Mouse (Mus musculus): ENCODE data around the gene Cxcr5. TPM values are rescaled to one million over a fixed set of nuclear protein-coding genes. Genes with fewer than 3 reads are reported as not detected.
A peak's percentile ranks its signal among the peaks of the same experiment; 100 is the strongest.

Gene Cxcr5
- polyA plus RNA-seq (2015; fragmentation: Nextera tagmentation; extraction: Ambion mirVana): 0.09 TPM in 1 of 2 replicates, not detected in the other

DNA sequence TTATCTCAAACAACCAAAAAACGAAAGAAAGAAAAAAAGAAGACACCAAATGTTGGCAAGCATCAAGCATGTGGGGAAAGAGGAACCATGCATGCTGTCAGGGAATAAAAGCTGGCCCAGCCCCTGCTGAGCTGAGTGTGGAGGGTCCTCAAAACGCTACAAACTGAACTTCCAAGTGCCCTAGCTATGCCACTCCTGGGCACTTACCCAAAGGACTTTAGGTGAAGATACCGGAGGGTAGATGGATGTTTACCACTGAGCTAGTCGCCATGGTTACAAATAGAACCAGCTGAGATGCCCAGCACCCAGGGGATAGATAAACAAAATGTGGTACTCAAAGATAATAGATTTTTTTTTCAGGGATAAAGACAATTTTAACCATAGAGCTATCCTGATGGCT, at the start of gene Cxcr5:
Gene Cxcr5, minus strand, starts transcription at position 281 of the 400 bp plus-strand sequence.
- Histone ChIP-seq H3K9ac (no peak within 1 kb of the TSS; the same call in 1 of the 2 replicates), H3K36me3 (no peaks in the 10 kb centered on the region), H3K4me1 (replicated peaks) (peaks cover 50% of the 10 kb centered on the region), H3K4me2 (peak within 1 kb of the TSS; percentile 48), H3K4me3 (replicated peaks) (no peak within 1 kb of the TSS), H3K27me3 (no peaks in the 10 kb centered on the region), H3K27ac (peak within 1 kb of the TSS; percentile 61), H3K9me3 (replicated peaks) (no peaks in the 10 kb centered on the region)
- DNase-seq: no peak
- ATAC-seq (ENCODE audit: low read depth): peak; percentile 72
- WGBS (ENCODE audit: insufficient replicate concordance): 25% methylated on average over 4 of the region's 4 CpGs

DNA sequence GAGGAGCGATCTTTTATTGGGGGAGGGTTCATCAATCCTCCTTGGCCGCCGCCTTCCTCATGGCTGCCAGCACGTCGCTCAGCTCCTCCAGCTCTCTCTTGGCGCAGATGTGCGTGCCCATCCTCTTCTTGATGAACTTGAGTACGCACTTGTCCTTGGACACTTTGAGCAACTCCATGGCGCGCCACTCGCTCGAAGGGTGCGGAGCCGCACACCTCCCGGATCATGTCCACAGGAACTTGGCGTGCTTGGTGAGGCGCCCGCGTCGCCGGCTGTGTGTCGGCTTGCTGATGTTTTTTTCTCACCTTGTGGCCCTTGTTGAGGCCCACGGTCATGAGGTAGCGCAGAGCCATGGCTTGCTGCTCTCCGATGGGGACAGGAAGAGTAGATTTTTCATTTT, 48.7 kb upstream of the Cxcr5 start:
- no peak overlapping the region for H3K27ac ChIP-seq
- H3K4me2 ChIP-seq: no peak overlapping the region
- no peak overlapping the region for H3K9ac ChIP-seq
- no peak overlapping the region for H3K4me3 ChIP-seq (replicated peaks)
- 96% methylated on average over 25 of the region's 25 CpGs for WGBS (ENCODE audit: insufficient replicate concordance)
- peaks cover 29% of the 10 kb centered on the region for H3K4me1 ChIP-seq (replicated peaks)
- H3K9me3 ChIP-seq (replicated peaks): no peaks in the 10 kb centered on the region
- DNase-seq (no peak), ATAC-seq (ENCODE audit: low read depth) (no peak)
- no peaks in the 10 kb centered on the region for H3K27me3 ChIP-seq
- H3K36me3 ChIP-seq: peaks cover 81% of the 10 kb centered on the region

DNA sequence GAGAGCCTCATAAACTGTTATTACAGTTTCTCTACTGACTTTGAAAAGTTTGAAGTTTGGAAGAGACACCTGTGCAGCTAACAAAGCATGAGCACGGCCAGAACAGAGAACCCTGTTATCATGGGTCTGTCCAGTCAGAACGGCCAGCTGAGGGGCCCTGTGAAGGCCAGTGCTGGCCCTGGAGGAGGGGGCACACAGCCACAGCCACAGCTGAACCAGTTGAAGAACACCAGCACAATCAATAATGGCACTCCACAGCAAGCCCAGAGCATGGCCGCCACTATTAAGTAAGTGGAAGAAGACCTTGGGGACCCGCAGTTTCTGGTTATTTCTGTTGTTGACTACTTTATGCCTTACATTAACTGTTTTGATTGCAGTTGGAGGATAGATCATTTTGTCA, 45.6 kb upstream of the Cxcr5 start:
- H3K9ac ChIP-seq: peak overlapping the region; percentile 39; the same call in 1 of the 2 replicates
- no peak for ATAC-seq (ENCODE audit: low read depth)
- H3K9me3 ChIP-seq (replicated peaks): no peaks in the 10 kb centered on the region
- no peaks in the 10 kb centered on the region for H3K27me3 ChIP-seq
- H3K27ac ChIP-seq: no peak overlapping the region
- peaks cover 40% of the 10 kb centered on the region for H3K4me1 ChIP-seq (replicated peaks)
- peak overlapping the region; percentile 13; the same call in 1 of the 2 replicates for H3K4me3 ChIP-seq (replicated peaks)
- 69% methylated on average over 4 of the region's 4 CpGs for WGBS (ENCODE audit: insufficient replicate concordance)
- no peak for DNase-seq
- peak overlapping the region; percentile 32 for H3K4me2 ChIP-seq
- H3K36me3 ChIP-seq: peaks cover 51% of the 10 kb centered on the region

DNA sequence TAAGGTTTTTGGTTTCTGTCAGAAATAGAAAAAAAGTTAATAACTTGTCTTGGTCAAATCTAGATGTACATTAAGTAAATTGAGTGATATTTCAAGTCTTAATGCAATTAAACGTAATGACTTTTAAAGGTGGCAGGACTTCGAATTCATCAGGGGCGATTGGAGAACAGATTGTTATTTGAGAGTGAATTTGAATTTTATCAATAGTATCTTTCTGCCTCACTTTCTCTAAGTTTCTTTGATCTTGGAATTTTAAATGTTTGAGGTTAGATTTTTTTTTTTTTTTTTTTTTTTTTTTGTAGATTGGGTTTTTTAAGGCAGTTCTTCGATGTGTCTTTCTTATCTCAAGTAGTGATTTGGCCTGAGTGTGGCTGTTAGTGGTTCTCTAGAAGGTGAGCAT, 45.0 kb upstream of the Cxcr5 start:
- Histone ChIP-seq H3K4me3 (replicated peaks) (peak overlapping the region; percentile 99), H3K27me3 (no peaks in the 10 kb centered on the region), H3K4me2 (peak overlapping the region; percentile 32), H3K9ac (peak overlapping the region; percentile 100; the same call in 1 of the 2 replicates), H3K9me3 (replicated peaks) (no peaks in the 10 kb centered on the region), H3K36me3 (peaks cover 46% of the 10 kb centered on the region), H3K27ac (no peak overlapping the region), H3K4me1 (replicated peaks) (peaks cover 40% of the 10 kb centered on the region)
- ATAC-seq (ENCODE audit: low read depth) (no peak), DNase-seq (no peak)
- 61% methylated on average over 4 of the region's 4 CpGs for WGBS (ENCODE audit: insufficient replicate concordance)

DNA sequence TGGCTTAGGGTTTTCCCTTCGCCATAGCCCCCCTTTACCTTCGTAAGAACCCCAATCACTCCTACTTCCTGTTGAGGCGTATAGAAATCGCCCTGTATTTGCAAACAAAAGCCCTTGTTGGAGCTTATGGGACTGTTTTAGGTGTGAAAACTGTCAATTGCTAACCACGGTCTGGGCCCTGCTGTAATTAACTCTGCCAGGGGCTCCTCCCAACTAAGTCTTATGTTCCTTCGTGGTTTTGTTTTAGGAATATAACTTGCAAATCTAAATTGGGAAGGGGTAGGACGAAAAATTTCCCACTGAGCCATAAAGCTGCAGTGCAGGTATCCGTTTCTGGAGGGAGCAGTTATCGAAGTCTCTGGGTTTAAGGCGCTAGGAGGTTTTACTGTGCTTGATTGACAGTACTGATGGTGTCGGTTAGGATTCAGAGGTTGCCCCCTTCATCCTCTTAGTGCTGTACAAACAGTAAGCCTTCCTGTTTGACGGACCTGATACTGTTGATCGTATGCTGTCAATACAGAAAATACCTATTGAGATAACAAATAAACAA, 44.0 kb upstream of the Cxcr5 start:
- Histone ChIP-seq H3K36me3 (peaks cover 38% of the 10 kb centered on the region), H3K9ac (peak overlapping the region; percentile 100), H3K9me3 (replicated peaks) (no peaks in the 10 kb centered on the region), H3K4me1 (replicated peaks) (peaks cover 40% of the 10 kb centered on the region), H3K4me2 (peak overlapping the region; percentile 84), H3K27ac (peak overlapping the region; percentile 97), H3K4me3 (replicated peaks) (peak overlapping the region; percentile 99), H3K27me3 (no peaks in the 10 kb centered on the region)
- DNase-seq (peak; percentile 15), ATAC-seq (ENCODE audit: low read depth) (no peak)
- under 1% methylated on average over 13 of the region's 13 CpGs for WGBS (ENCODE audit: insufficient replicate concordance)

DNA sequence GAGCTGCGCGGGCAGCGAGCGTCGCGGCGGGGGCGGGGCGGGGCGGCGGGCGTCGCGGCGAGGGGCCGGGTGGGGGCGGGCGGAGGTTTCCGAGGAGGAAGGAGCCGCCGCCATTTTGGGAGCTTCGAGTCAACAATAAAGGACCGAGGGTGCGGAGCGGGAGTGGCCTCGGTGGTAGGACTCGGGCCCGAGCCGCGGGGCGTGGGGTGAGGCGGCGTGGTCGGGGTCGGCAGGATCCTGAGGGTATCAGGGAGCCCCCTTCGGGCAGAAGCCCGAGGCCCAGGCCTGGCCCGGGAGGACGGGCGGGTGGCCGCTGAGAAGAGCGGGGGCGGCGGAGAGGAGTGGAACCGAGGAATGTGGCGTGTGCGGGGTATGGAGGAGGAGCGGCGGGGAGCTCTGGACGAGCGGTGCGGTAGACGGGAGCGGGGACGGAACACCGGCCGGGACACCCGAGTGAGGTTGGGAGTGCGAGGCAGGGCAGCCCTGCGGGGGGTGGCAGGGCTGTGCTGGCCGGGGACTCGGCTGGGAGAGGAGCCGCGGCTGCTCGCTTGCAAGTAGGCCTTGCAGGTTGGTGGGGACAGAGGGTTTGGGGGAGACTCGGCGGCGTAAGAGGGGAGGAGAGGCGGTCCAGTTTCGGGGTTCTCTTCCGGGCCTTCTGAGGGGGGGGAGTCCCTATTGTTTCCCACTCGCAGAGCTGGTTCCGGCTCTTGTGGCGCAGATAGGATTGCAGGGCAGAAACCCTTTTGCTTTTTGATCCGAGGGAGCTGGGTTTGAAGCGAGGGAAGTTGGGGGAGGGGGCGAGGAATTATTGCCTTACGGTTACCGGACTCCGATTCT, 43.3 kb upstream of the Cxcr5 start, which contains the start of gene Ddx6:
Gene Ddx6, plus strand, starts transcription at position 114 of the 837 bp plus-strand sequence.
- H3K4me3 ChIP-seq (replicated peaks): peak within 1 kb of the TSS; percentile 99
- peak; percentile 50 for DNase-seq
- no peaks in the 10 kb centered on the region for H3K9me3 ChIP-seq (replicated peaks)
- no peaks in the 10 kb centered on the region for H3K27me3 ChIP-seq
- H3K27ac ChIP-seq: peak within 1 kb of the TSS; percentile 97
- peak within 1 kb of the TSS; percentile 100 for H3K9ac ChIP-seq
- peaks cover 37% of the 10 kb centered on the region for H3K4me1 ChIP-seq (replicated peaks)
- ATAC-seq (ENCODE audit: low read depth): peak; percentile 73
- peaks cover 31% of the 10 kb centered on the region for H3K36me3 ChIP-seq
- under 1% methylated on average over 70 of the region's 80 CpGs for WGBS (ENCODE audit: insufficient replicate concordance)
- peak within 1 kb of the TSS; percentile 84 for H3K4me2 ChIP-seq

DNA sequence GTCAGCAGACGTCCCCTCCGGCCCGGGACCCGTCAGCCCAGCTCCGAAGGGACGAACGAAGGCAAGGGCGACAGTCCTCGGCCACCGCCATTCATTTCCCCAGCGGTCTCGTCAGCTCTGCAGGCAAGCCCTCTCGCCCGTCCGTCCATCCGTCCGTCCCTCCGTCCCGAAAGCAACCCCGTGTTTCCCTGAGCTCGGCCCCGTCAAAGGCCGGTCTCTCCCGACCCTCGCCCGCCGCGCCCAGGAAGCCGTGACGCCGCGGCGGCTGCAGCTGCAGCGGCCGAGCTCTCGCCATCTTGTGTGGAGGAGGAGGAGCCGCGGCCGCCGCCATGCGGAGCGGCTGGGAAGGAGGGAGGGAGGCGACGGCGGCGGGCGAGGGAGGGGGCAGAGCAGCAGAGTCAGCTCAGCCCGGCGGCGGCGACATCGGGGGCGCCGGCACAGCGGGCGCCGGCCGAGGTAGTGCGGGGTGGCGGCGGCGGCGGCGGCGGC, 42.7 kb upstream of the Cxcr5 start:
- WGBS (ENCODE audit: insufficient replicate concordance): under 1% methylated on average over 43 of the region's 65 CpGs
- Histone ChIP-seq H3K27me3 (peaks cover under 1% of the 10 kb centered on the region; the same call in 1 of the 2 replicates), H3K4me1 (replicated peaks) (peaks cover 42% of the 10 kb centered on the region), H3K4me3 (replicated peaks) (peak overlapping the region; percentile 99), H3K4me2 (peak overlapping the region; percentile 84), H3K9ac (peak overlapping the region; percentile 100), H3K36me3 (peaks cover 24% of the 10 kb centered on the region), H3K27ac (peak overlapping the region; percentile 97), H3K9me3 (replicated peaks) (no peaks in the 10 kb centered on the region)
- DNase-seq (peak; percentile 41), ATAC-seq (ENCODE audit: low read depth) (no peak; the same call in 1 of the 2 replicates)

DNA sequence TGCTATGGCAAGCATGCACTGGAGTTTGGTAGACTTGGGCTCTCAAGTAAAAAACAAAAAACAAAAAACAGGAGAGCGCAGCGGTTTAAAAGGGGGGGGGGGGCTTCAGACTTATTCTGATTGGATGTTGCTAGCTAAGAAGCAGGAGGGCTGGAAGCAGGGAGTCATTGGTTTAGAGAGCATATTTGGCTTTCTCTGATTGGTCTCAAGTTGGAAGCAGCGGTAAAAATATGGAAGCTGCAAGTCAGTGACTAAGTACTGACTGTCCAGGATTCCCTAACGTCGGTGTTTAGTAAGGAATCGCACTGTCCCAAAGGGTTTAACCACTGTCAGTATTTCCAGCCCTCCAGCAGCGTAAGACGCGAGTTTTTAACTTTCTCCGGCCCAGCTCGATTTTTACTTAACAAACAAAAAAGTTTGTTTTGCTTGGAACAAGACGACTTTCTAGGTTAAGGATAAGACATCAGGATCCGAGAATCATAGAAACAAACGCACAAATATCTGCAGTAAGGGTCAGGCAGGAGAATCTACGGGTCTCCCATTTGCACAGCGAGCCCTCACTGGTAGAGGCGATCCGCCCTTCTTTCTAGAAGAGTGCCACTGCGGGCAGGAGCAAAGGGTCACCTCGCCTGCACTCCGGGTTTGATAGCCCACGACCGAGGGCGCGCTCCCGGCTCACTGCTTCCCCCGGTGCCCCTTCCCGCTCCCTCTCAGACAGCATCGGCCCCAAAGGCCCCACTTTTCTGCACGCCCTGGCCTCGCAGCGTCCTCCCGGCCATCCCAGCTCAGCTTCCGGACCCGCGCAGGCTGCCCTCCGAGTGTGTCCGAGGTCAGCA, 42.0 kb upstream of the Cxcr5 start:
- peaks cover 7% of the 10 kb centered on the region; the same call in 1 of the 2 replicates for H3K27me3 ChIP-seq
- DNase-seq (peak; percentile 51), ATAC-seq (ENCODE audit: low read depth) (peak; percentile 61)
- H3K4me2 ChIP-seq: peak overlapping the region; percentile 84
- H3K9me3 ChIP-seq (replicated peaks): no peaks in the 10 kb centered on the region
- H3K4me3 ChIP-seq (replicated peaks): peak overlapping the region; percentile 99
- under 1% methylated on average over 38 of the region's 38 CpGs for WGBS (ENCODE audit: insufficient replicate concordance)
- H3K9ac ChIP-seq: peak overlapping the region; percentile 100
- H3K4me1 ChIP-seq (replicated peaks): peaks cover 44% of the 10 kb centered on the region
- H3K27ac ChIP-seq: peak overlapping the region; percentile 97
- H3K36me3 ChIP-seq: peaks cover 18% of the 10 kb centered on the region

DNA sequence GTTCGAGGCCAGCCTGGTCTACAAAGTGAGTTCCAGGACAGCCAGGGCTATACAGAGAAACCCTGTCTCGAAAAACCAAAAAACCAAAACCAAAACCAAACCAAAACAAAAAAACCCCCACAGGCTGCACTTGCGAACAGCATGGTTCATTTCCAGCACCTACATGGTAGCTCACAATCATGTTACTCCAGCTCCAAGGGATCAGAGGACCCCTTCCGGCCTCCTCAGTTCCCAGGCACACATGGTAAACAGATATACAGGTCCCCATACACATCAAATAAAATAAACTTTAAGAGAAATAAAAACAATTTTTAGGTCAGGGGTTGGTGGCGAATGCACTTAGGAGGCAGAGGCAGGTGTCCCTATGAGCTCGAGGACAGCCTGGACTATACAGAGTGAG, 41.1 kb upstream of the Cxcr5 start:
- 71% methylated on average over 6 of the region's 6 CpGs for WGBS (ENCODE audit: insufficient replicate concordance)
- peaks cover 16% of the 10 kb centered on the region for H3K27me3 ChIP-seq
- no peak for ATAC-seq (ENCODE audit: low read depth)
- peaks cover 9% of the 10 kb centered on the region for H3K36me3 ChIP-seq
- H3K4me3 ChIP-seq (replicated peaks): peak overlapping the region; percentile 99
- H3K9me3 ChIP-seq (replicated peaks): no peaks in the 10 kb centered on the region
- no peak for DNase-seq
- H3K9ac ChIP-seq: peak overlapping the region; percentile 100
- H3K27ac ChIP-seq: peak overlapping the region; percentile 97
- H3K4me2 ChIP-seq: peak overlapping the region; percentile 84
- peaks cover 42% of the 10 kb centered on the region for H3K4me1 ChIP-seq (replicated peaks)

DNA sequence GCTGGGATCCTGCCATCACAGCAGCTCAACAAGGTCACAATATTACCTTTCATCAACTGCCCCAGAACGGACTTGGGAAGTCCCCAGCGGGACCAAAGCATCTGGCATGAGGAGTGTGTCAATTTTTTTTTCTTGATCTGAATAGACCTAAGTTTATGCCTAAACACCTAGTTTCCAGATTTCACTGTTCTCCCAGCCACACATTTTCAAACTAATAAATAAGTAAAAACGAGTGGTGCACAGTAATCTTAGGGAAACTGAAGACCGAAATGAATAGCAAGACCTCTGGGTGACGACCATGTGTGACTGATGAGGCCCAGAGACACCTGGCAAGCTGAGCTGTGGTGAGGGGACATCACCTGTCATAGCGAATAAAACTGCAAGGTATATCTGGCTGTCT, 39.1 kb upstream of the Cxcr5 start:
- WGBS (ENCODE audit: insufficient replicate concordance): 79% methylated on average over 6 of the region's 6 CpGs
- Histone ChIP-seq H3K27me3 (peaks cover 21% of the 10 kb centered on the region), H3K4me3 (replicated peaks) (no peak overlapping the region), H3K4me2 (no peak overlapping the region), H3K27ac (no peak overlapping the region), H3K9ac (no peak overlapping the region), H3K9me3 (replicated peaks) (no peaks in the 10 kb centered on the region), H3K36me3 (no peaks in the 10 kb centered on the region), H3K4me1 (replicated peaks) (peaks cover 29% of the 10 kb centered on the region)
- no peak for DNase-seq
- no peak for ATAC-seq (ENCODE audit: low read depth)

Data from liver, embryonic 13.5 days (tissue).